Mouse (Mus musculus) kidney, adult 2 months (tissue): ENCODE results near the gene Sgk1.

Experiments
- CTCF ChIP-seq: fragments of 200-500 bp; conservative IDR thresholded peaks from 2 replicates; pipeline ENCODE4 v1.5.1; 2011; ENCODE audit warnings: low read depth, mild to moderate bottlenecking, control low read depth, low read length, moderate library complexity, mixed read lengths; ENCODE audit not compliant: insufficient read depth, insufficient read length
- POLR2A ChIP-seq: fragments of 200-500 bp; IDR thresholded peaks from one replicate; pipeline ENCODE4 v1.6.1; 2011; ENCODE audit warnings: low read depth, low read length, control low read depth

DNA sequence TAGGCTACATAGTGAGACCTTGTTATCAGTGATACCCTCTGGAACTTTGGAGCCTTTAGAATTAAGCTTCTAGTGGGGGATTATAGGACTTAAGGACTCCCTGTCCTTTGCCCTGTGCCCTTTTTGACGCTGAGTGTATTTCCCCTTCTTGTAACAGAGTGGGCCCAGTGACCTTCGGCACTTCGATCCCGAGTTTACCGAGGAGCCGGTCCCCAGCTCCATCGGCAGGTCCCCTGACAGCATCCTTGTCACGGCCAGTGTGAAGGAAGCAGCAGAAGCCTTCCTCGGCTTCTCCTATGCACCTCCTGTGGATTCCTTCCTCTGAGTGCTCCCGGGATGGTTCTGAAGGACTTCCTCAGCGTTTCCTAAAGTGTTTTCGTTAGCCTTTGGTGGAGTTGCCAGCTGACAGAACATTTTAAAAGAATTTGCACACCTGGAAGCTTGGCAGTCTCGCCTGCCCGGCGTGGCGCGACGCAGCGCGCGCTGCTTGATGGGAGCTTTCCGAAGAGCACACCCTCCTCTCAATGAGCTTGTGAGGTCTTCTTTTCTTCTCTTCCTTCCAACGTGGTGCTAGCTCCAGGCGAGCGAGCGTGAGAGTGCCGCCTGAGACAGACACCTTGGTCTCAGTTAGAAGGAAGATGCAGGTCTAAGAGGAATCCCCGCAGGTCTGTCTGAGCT lies 116.7 kb downstream of the Sgk1 start:
- no peak for TF ChIP-seq POLR2A
- no peak for TF ChIP-seq CTCF
